ENCODE assay signal across 12 mouse cellular contexts in the genomic region with DNA sequence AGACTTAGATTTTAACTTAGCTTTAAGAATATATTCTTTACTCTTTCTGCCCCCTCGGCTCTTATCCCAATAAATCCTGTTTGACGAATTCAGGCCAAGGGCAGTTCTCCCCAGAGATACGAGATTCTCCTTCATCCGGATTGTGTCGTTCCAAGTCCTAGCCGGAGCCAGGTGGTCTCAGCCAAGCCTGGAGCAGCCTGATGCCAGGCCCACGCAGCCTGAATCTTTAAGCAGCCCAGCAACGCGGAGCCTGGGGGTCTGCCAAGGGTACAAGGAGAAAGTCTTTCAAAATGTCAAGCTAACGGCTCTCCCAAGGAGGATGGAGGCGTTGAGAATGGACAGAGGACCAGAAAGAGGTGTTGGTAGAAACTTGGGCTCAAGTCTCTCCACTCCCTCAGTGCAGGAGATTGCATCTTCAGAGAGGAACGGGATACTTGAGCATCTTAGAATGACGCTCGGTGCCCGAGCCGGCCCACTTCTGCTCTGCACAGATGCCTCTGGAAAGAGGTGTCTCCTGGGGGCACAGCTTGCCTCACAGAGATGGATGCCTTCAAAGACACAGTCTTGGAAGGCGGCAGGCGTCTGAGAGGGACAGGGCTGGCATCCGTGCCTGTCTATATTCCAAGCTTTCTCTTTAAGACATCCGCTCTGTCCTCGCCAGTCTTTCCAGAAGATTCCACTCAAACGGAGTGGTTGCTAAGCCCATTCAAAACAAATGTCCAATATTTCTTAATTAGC.
DNase-seq lines count a peak whose midpoint lies in the region; ATAC-seq and TF ChIP-seq lines count a peak whose summit lies in the region.
"Had no signal": no experiment of that assay in that cellular context is flagged by ENCODE, and none has a peak within 500 bp of the region (broad histone marks: within the 10 kb centered on the region; RNA-seq: fewer than 3 reads in every experiment).

No protein-coding gene starts in this region.

- H3K9ac ChIP-seq in forebrain, embryonic 13.5 days: no peak overlapping the region
- no peak overlapping the region for H3K9ac ChIP-seq in forebrain, embryonic 12.5 days
- no peak overlapping the region for H3K9ac ChIP-seq in stomach, embryonic 14.5 days (replicated peaks; ENCODE audit: low read depth, low read length)
- H3K9ac ChIP-seq: lung, embryonic 14.5 days had no signal

- TF ChIP-seq CTCF in kidney, adult 2 months (conservative IDR thresholded peaks at IDR 0.05; ENCODE audit: insufficient read depth, insufficient read length, low read depth, low read length): no peak

- 73% methylated on average over 22 of the region's 22 CpGs for WGBS in forebrain, embryonic 13.5 days
- WGBS in forebrain, embryonic 12.5 days: 84% methylated on average over 22 of the region's 22 CpGs
- 61% methylated on average over 22 of the region's 22 CpGs for WGBS in kidney, adult 2 months
- 60% methylated on average over 22 of the region's 22 CpGs for WGBS in stomach, embryonic 14.5 days

- peak overlapping the region; percentile 48; the same call in 1 of the 2 replicates for H3K27ac ChIP-seq in forebrain, embryonic 13.5 days
- H3K27ac ChIP-seq in forebrain, embryonic 12.5 days: no peak overlapping the region
- H3K27ac ChIP-seq in kidney, adult 2 months (ENCODE audit: insufficient read depth, low read depth, low read length): peak overlapping the region; percentile 40; the same call in 1 of the 2 replicates
- peak overlapping the region; percentile 17; the same call in 1 of the 2 replicates for H3K27ac ChIP-seq in stomach, embryonic 14.5 days (ENCODE audit: low read length)

- H3K4me3 ChIP-seq in forebrain, embryonic 13.5 days: no peak overlapping the region
- H3K4me3 ChIP-seq in forebrain, embryonic 12.5 days (replicated peaks): no peak overlapping the region
- no peak overlapping the region for H3K4me3 ChIP-seq in kidney, adult 2 months (ENCODE audit: insufficient read depth, low read depth, low read length)
- no peak overlapping the region for H3K4me3 ChIP-seq in stomach, embryonic 14.5 days (ENCODE audit: low read depth, low read length)

- ATAC-seq in forebrain, embryonic 13.5 days: peak; percentile 55; the same call in 1 of the 2 replicates
- ATAC-seq in forebrain, embryonic 12.5 days (ENCODE audit: low FRiP score): no peak
- ATAC-seq in stomach, embryonic 14.5 days (ENCODE audit: insufficient number of reproducible peaks, insufficient read depth, low FRiP score, low read depth): no peak
- ATAC-seq: CD4-positive, CD25-positive, alpha-beta regulatory T cell, adult 4 months had no signal

- H3K36me3 ChIP-seq in forebrain, embryonic 13.5 days (ENCODE audit: poor library complexity, severe bottlenecking): no peaks in the 10 kb centered on the region
- no peaks in the 10 kb centered on the region for H3K36me3 ChIP-seq in forebrain, embryonic 12.5 days (replicated peaks)
- no peaks in the 10 kb centered on the region for H3K36me3 ChIP-seq in kidney, adult 2 months (ENCODE audit: control insufficient read depth, insufficient read depth, low read length)
- H3K36me3 ChIP-seq in stomach, embryonic 14.5 days (ENCODE audit: control insufficient read depth, insufficient read depth, low read length): no peaks in the 10 kb centered on the region

- H3K27me3 ChIP-seq in forebrain, embryonic 13.5 days: no peaks in the 10 kb centered on the region
- H3K27me3 ChIP-seq in forebrain, embryonic 12.5 days: no peaks in the 10 kb centered on the region
- no peaks in the 10 kb centered on the region for H3K27me3 ChIP-seq in kidney, adult 2 months (replicated peaks; ENCODE audit: control insufficient read depth, insufficient read depth, low read length)
- H3K27me3 ChIP-seq in stomach, embryonic 14.5 days (ENCODE audit: control insufficient read depth, insufficient read depth, low read length): no peaks in the 10 kb centered on the region

- peaks cover 17% of the 10 kb centered on the region for H3K4me1 ChIP-seq in forebrain, embryonic 13.5 days
- H3K4me1 ChIP-seq in forebrain, embryonic 12.5 days: peaks cover 5% of the 10 kb centered on the region
- no peaks in the 10 kb centered on the region for H3K4me1 ChIP-seq in kidney, adult 2 months (ENCODE audit: control insufficient read depth, insufficient read depth, low read length)
- no peaks in the 10 kb centered on the region for H3K4me1 ChIP-seq in stomach, embryonic 14.5 days (ENCODE audit: control insufficient read depth, insufficient read depth, low read length)

- no peak for DNase-seq in kidney, adult 2 months
- DNase-seq in kidney, adult 8-10 months: no peak
- peak; percentile 21 for DNase-seq in ovary, postnatal 14 days (ENCODE audit: low spot score)
- no peak for DNase-seq in ovary, postnatal 36 days (ENCODE audit: low spot score)
- no peak for DNase-seq in thymus, postnatal 25 days
- DNase-seq: layer of hippocampus, postnatal 36 days; lung, embryonic 14.5 days; thymus, adult 18-20 months had no signal

- H3K9me3 ChIP-seq in forebrain, embryonic 13.5 days (replicated peaks): peaks cover 9% of the 10 kb centered on the region
- no peaks in the 10 kb centered on the region for H3K9me3 ChIP-seq in forebrain, embryonic 12.5 days
- H3K9me3 ChIP-seq in stomach, embryonic 14.5 days (ENCODE audit: control insufficient read depth, low read depth, low read length): no peaks in the 10 kb centered on the region

- TF ChIP-seq POLR2A in kidney, adult 2 months (IDR thresholded peaks at IDR 0.05; ENCODE audit: low read depth, low read length): no peak

- H3K4me2 ChIP-seq in forebrain, embryonic 13.5 days: no peak overlapping the region
- H3K4me2 ChIP-seq in forebrain, embryonic 12.5 days: no peak overlapping the region
- H3K4me2 ChIP-seq in stomach, embryonic 14.5 days (replicated peaks; ENCODE audit: low read depth, low read length): no peak overlapping the region
- H3K4me2 ChIP-seq: lung, embryonic 14.5 days had no signal
